Mouse (Mus musculus) kidney, embryonic 16.5 days (tissue): ENCODE data around the gene Cp. TPM values are rescaled to one million over a fixed set of nuclear protein-coding genes. Genes with fewer than 3 reads are reported as not detected.
"Not testable (repeated sequence)": the region's sequence is repeated elsewhere in the genome, so short reads cannot be mapped to it uniquely, and the experiment has no call there.

Experiments used
- ATAC-seq: fragments of 200-750 bp; cut with Nextera tagmentation; 2 replicates; pipeline ENCODE4 v1.8.0; 2017; ENCODE audit warnings: moderate TSS enrichment; ENCODE audit not compliant: low FRiP score, low TSS enrichment
- H3K27ac ChIP-seq: fragments of 300-500 bp; sonication (generic); 2 replicates; pipeline ENCODE4 v1.5.1; 2014; ENCODE audit warnings: low read length
- H3K27me3 ChIP-seq: fragments of 300-500 bp; sonication (generic); 2 replicates; pipeline ENCODE4 v1.6.1; 2014; ENCODE audit warnings: low read length, control low read depth, mixed read lengths; ENCODE audit not compliant: insufficient read depth
- H3K36me3 ChIP-seq: fragments of 300-500 bp; sonication (generic); 2 replicates; pipeline ENCODE4 v1.6.1; 2014; ENCODE audit warnings: low read length, control low read depth, mixed read lengths; ENCODE audit not compliant: insufficient read depth
- H3K4me1 ChIP-seq: fragments of 300-500 bp; sonication (generic); 2 replicates; pipeline ENCODE4 v1.6.1; 2014; ENCODE audit warnings: low read length, control low read depth, mixed read lengths; ENCODE audit not compliant: insufficient read depth
- H3K4me2 ChIP-seq: fragments of 300-500 bp; sonication (generic); replicated peaks from 2 replicates; pipeline ENCODE4 v1.6.1; 2014; ENCODE audit warnings: low read depth, low read length
- H3K4me3 ChIP-seq: fragments of 300-500 bp; sonication (generic); 2 replicates; pipeline ENCODE4 v1.5.1; 2014; ENCODE audit warnings: mild to moderate bottlenecking, low read length
- H3K9ac ChIP-seq: fragments of 300-500 bp; sonication (generic); replicated peaks from 2 replicates; pipeline ENCODE4 v1.6.1; 2014; ENCODE audit warnings: low read length
- H3K9me3 ChIP-seq: fragments of 300-500 bp; sonication (generic); 2 replicates; pipeline ENCODE4 v1.6.1; 2016; ENCODE audit warnings: low read length, control low read depth
- WGBS: fragments of 180-500 bp; shearing (Covaris S2); extraction: QIAGEN DNeasy Blood & Tissue Kit; methylation state at CpG from one replicate; pipeline ENCODE4 v1.1.7; 2014; 5-methylcytosine and 5-hydroxymethylcytosine counted together
- polyA plus RNA-seq: library from polyadenylated mRNA; unstranded; fragments of >200 nt; fragmentation: Nextera tagmentation; extraction: Ambion mirVana; gene quantifications from 2 replicates; pipeline ENCODE4 v1.2.1, GENCODE M21; 2015

Gene Cp
- polyA plus RNA-seq: 1.0 and 1.1 TPM in 2 replicates

- H3K4me3 ChIP-seq: no peak within 1 kb of the TSS
- 55% methylated on average over 5 of the region's 5 CpGs for WGBS
- H3K4me1 ChIP-seq: no peaks in the 10 kb centered on the region
- H3K4me2 ChIP-seq: no peak within 1 kb of the TSS
- H3K9ac ChIP-seq: no peak within 1 kb of the TSS
- H3K27me3 ChIP-seq: no peaks in the 10 kb centered on the region
- no peak for ATAC-seq
- no peaks in the 10 kb centered on the region for H3K9me3 ChIP-seq
- H3K27ac ChIP-seq: no peak within 1 kb of the TSS
- H3K36me3 ChIP-seq: no peaks in the 10 kb centered on the region
Measured at GRCm38 (mm10) chr3:19956885-19957284, at the start of gene Cp. TSS of gene Cp (plus strand) at chr3:19957054.

- no peak overlapping the region for H3K4me3 ChIP-seq
- H3K27ac ChIP-seq: no peak overlapping the region
- no peaks in the 10 kb centered on the region for H3K4me1 ChIP-seq
- ATAC-seq: no peak
- no peaks in the 10 kb centered on the region for H3K27me3 ChIP-seq
- no peaks in the 10 kb centered on the region for H3K9me3 ChIP-seq
- H3K36me3 ChIP-seq: no peaks in the 10 kb centered on the region
- H3K4me2 ChIP-seq: no peak overlapping the region
- H3K9ac ChIP-seq: no peak overlapping the region
Measured at GRCm38 (mm10) chr3:19948552-19948951, 8.3 kb upstream of the Cp start.

GRCm38 (mm10) chr3:19949401-19949800 is 7.5 kb upstream of the Cp start:
- H3K4me2 ChIP-seq, H3K4me3 ChIP-seq, H3K27ac ChIP-seq, ATAC-seq, H3K4me1 ChIP-seq, H3K27me3 ChIP-seq, H3K9me3 ChIP-seq, H3K9ac ChIP-seq, H3K36me3 ChIP-seq: not testable (repeated sequence)
- WGBS: 85% methylated on average over 1 of the region's 1 CpGs

DNA sequence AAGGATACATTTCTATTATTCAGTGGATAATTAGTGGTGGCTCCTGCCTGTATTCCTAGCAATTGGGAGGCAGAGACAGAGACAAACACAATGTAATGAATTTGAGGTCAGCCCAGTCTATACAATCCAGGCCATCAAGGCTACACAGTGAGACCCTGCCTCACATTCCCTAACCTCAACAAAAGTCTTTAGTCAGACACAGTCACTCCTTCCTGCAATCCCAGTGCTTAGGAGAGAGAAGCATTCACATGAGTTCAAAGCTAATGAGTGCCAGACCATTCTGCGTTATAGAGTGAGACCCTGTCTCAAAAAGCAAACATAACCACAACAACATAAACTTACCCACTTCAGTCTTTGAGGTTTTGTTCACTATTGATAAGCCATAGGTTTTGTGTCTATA is 3.4 kb upstream of the Cp start:
- Histone ChIP-seq H3K4me3 (no peak overlapping the region), H3K4me1 (no peaks in the 10 kb centered on the region), H3K9me3 (no peaks in the 10 kb centered on the region), H3K36me3 (no peaks in the 10 kb centered on the region), H3K4me2 (no peak overlapping the region), H3K9ac (no peak overlapping the region), H3K27ac (no peak overlapping the region), H3K27me3 (no peaks in the 10 kb centered on the region)
- ATAC-seq: no peak
- 75% methylated on average over 1 of the region's 1 CpGs for WGBS

DNA sequence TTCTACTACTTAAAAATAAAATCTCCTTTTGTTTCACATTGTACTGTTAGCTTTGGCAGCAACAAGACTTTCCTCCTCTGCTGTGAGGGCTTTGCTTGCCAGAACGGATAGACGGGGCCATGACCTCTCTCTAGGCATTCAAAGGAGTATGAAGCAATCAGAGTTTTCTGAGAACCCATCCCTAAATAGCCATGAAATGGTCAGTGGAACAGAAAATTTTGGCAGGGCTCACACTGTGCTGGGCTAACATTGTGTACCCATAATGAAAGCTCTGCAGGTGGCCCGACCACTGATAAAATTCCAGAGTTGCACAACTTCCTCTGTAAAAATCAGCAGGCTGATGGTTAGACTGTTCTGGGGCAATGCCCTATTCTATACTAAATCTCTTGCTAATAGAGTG is 3.0 kb upstream of the Cp start:
- H3K9ac ChIP-seq: no peak overlapping the region
- H3K9me3 ChIP-seq: no peaks in the 10 kb centered on the region
- no peaks in the 10 kb centered on the region for H3K36me3 ChIP-seq
- H3K27me3 ChIP-seq: no peaks in the 10 kb centered on the region
- no peak overlapping the region for H3K4me2 ChIP-seq
- H3K27ac ChIP-seq: no peak overlapping the region
- no peaks in the 10 kb centered on the region for H3K4me1 ChIP-seq
- no peak overlapping the region for H3K4me3 ChIP-seq
- ATAC-seq: peak; percentile 69; the same call in 1 of the 2 replicates
- WGBS: 59% methylated on average over 3 of the region's 3 CpGs

GRCm38 (mm10) chr3:19958031-19958430 is 1.2 kb downstream of the Cp start:
- H3K9ac ChIP-seq: no peak overlapping the region
- no peaks in the 10 kb centered on the region for H3K27me3 ChIP-seq
- H3K36me3 ChIP-seq: no peaks in the 10 kb centered on the region
- no peak overlapping the region for H3K4me3 ChIP-seq
- no peak for ATAC-seq
- H3K4me1 ChIP-seq: no peaks in the 10 kb centered on the region
- H3K4me2 ChIP-seq: no peak overlapping the region
- H3K27ac ChIP-seq: no peak overlapping the region
- H3K9me3 ChIP-seq: no peaks in the 10 kb centered on the region

GRCm38 (mm10) chr3:19958983-19959382 is 2.1 kb downstream of the Cp start:
- Histone ChIP-seq H3K4me1 (no peaks in the 10 kb centered on the region), H3K4me3 (no peak overlapping the region), H3K27ac (no peak overlapping the region), H3K9ac (no peak overlapping the region), H3K4me2 (no peak overlapping the region), H3K27me3 (no peaks in the 10 kb centered on the region), H3K9me3 (no peaks in the 10 kb centered on the region), H3K36me3 (no peaks in the 10 kb centered on the region)
- 74% methylated on average over 1 of the region's 1 CpGs for WGBS
- ATAC-seq: no peak

GRCm38 (mm10) chr3:19960570-19961114 is 3.8 kb downstream of the Cp start:
- Histone ChIP-seq H3K27ac (no peak overlapping the region), H3K9me3 (no peaks in the 10 kb centered on the region), H3K4me2 (no peak overlapping the region), H3K4me1 (no peaks in the 10 kb centered on the region), H3K27me3 (no peaks in the 10 kb centered on the region), H3K36me3 (no peaks in the 10 kb centered on the region), H3K9ac (no peak overlapping the region), H3K4me3 (no peak overlapping the region)
- WGBS: 67% methylated on average over 3 of the region's 3 CpGs
- no peak for ATAC-seq

DNA sequence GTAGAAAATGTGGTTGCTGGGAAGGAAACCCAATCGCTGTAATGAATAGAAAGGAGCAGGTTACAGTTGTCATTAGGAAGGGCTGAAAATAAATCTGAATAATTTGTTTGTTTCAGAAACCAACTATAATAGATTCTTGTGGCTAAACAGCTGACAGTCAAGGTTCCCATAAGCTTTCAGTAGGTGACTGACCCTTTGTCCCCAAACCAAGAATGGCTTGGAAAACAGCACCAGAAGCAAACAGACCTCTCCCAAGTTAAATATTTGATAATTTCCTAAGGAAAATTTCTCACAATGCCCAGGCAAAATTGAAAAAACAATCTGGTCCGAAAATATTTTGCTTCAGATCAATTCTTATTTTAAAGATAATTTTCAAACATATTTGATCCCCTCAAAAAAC is 4.5 kb downstream of the Cp start:
- Histone ChIP-seq H3K27me3 (no peaks in the 10 kb centered on the region), H3K9ac (no peak overlapping the region), H3K9me3 (no peaks in the 10 kb centered on the region), H3K4me2 (no peak overlapping the region), H3K36me3 (no peaks in the 10 kb centered on the region), H3K4me3 (no peak overlapping the region), H3K27ac (no peak overlapping the region), H3K4me1 (no peaks in the 10 kb centered on the region)
- ATAC-seq: no peak
- 79% methylated on average over 2 of the region's 2 CpGs for WGBS

GRCm38 (mm10) chr3:19962769-19963513 is 6.1 kb downstream of the Cp start:
- WGBS: 69% methylated on average over 3 of the region's 3 CpGs
- Histone ChIP-seq H3K9me3 (no peaks in the 10 kb centered on the region), H3K4me3 (no peak overlapping the region), H3K27ac (no peak overlapping the region), H3K9ac (no peak overlapping the region), H3K4me2 (no peak overlapping the region), H3K4me1 (no peaks in the 10 kb centered on the region), H3K36me3 (no peaks in the 10 kb centered on the region), H3K27me3 (no peaks in the 10 kb centered on the region)
- ATAC-seq: peak; percentile 78; the same call in 1 of the 2 replicates
